Mouse (Mus musculus): ENCODE results near the gene Acox1. TPM values are rescaled to one million over a fixed set of nuclear protein-coding genes. Genes with fewer than 3 reads are reported as not detected.
A peak's percentile ranks its signal among the peaks of the same experiment; 100 is the strongest.

Gene Acox1
- polyA plus RNA-seq (2014; fragmentation: Nextera tagmentation; extraction: Ambion mirVana): 33.3 and 35.1 TPM in 2 replicates

DNA sequence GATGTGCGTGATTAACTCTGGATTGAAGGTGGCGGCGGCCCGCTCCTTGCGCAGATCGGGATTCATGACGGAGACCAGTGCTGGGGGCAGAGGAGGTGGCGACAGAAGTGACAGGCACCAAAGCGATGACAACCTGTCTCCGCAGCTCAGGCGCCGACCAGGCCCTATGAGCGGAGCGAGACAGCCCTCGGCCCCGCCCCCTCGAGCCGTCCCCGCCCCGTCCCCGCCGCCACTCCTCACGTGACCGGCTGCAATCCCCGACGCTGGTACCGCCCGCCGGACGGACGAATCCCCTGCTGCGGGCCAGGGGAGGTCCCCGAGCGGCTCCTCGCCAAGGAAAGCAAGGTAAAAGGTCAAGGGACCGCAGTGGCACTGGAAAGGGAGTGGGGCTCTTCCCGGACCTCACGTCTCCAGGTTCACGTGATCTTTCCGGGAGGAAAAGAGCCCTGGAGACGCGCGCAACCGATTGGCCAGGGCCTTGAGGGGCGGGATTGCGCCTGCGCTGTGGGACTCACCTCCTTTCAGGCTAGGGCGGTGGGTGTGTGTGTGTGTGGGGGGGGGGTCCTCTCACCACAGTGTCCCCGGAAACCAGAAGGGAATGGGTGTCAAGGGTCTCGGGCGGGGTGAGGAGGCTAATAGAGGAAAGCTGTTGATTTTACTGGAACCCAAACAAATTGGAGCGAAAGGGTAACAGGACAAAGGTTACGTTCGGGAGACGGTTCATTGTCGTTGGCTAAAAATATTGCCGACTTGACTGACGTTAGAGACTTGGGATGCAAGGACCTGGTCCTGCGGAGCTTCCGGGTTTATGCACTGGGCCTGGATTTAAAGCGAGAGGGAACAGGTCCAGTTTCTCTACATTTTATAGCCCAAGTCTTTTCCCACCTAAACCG lies at the start of gene Acox1, which contains the start of gene Ten1:
Gene Acox1, minus strand, starts transcription at position 407 of the 893 bp plus-strand sequence.
Gene Ten1, plus strand, starts transcription at position 217 of the 893 bp plus-strand sequence.
- Histone ChIP-seq H3K36me3 (ENCODE audit: control insufficient read depth, insufficient read depth, low read length) (peaks cover 9% of the 10 kb centered on the region; the same call in 1 of the 2 replicates), H3K4me2 (ENCODE audit: low read length) (peak within 1 kb of the TSS; percentile 57), H3K27ac (ENCODE audit: low read depth) (peak within 1 kb of the TSS; percentile 95), H3K9ac (ENCODE audit: low read length) (peak within 1 kb of the TSS; percentile 85), H3K4me3 (ENCODE audit: low read depth, low read length) (peak within 1 kb of the TSS; percentile 90), H3K4me1 (replicated peaks; ENCODE audit: control insufficient read depth, insufficient read depth, low read length) (0 out of 2 replicates have a peak, but pooled peaks cover 12% of the 10 kb centered on the region), H3K9me3 (ENCODE audit: control insufficient read depth, low read length) (no peaks in the 10 kb centered on the region), H3K27me3 (replicated peaks; ENCODE audit: control insufficient read depth, insufficient read depth, low read length) (no peaks in the 10 kb centered on the region)
- DNase-seq (ENCODE audit: low spot score): peak; percentile 97
- peak; percentile 98 for ATAC-seq (replicated peaks; ENCODE audit: low FRiP score, low TSS enrichment, low read depth)
- under 1% methylated on average over 62 of the region's 62 CpGs for WGBS

DNA sequence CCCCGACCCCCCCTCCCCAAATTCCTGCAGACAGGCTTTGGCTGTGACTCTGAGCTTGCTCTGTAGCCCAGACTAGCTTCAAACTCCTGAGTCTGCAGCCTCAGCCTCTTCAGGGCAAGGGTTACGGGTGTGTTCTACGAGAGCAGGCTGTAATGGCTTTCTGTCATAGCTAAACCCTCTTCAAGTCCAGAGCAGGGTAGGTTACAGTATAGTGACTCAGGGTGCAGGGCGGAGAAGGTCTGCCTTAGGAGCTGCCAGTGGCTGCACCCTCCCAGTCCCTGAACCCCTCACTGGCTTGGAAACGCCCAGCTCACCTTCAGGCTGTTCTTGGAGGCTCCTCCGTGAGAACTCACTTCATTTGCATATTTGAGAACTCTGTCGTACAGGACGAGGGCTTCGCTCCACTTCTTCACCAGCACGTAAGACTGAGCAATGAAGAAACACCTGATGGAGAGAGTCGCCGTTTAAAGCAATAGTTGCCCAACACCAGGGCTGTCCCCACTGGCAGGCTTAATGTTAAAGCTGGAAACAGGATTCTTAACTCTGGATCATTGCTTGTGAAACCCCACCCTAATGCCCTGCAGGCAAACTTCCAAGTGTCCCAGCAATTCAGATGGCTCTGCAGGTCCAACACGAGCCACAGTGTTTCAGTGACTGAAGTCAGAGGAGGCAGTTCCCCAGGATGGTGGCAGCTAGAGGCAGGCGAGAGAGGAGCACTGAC lies 48.8 kb upstream of the Acox1 start:
- Histone ChIP-seq H3K9me3 (ENCODE audit: control insufficient read depth, low read length) (no peaks in the 10 kb centered on the region), H3K27ac (ENCODE audit: low read depth) (no peak overlapping the region), H3K27me3 (replicated peaks; ENCODE audit: control insufficient read depth, insufficient read depth, low read length) (no peaks in the 10 kb centered on the region), H3K4me1 (replicated peaks; ENCODE audit: control insufficient read depth, insufficient read depth, low read length) (peaks cover 6% of the 10 kb centered on the region; the same call in 1 of the 2 replicates), H3K4me2 (ENCODE audit: low read length) (no peak overlapping the region), H3K4me3 (ENCODE audit: low read depth, low read length) (no peak overlapping the region), H3K36me3 (ENCODE audit: control insufficient read depth, insufficient read depth, low read length) (peaks cover 85% of the 10 kb centered on the region), H3K9ac (ENCODE audit: low read length) (no peak overlapping the region)
- ATAC-seq (replicated peaks; ENCODE audit: low FRiP score, low TSS enrichment, low read depth): no peak
- WGBS: 76% methylated on average over 14 of the region's 14 CpGs
- DNase-seq (ENCODE audit: low spot score): no peak

DNA sequence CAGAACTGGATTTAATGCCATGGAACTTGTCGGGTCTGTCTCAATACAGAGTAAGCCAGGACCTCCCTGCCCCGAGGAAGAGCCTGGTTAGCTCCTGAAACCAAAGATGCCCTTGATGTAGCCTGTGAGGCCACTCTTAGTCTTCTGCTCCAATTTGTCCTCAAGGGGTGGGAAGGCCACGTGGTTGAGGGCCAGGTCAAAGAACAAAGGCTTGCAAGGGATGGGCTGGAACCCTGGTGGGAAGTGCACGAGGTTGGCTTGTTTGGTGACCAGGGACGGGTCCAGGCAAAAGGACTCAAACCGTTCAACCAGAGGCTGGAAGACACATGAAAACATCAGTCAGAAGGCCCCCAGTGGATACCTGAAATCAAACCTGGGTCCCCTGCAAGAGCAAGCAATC lies 46.8 kb upstream of the Acox1 start:
- Histone ChIP-seq H3K4me2 (ENCODE audit: low read length) (no peak overlapping the region), H3K9me3 (ENCODE audit: control insufficient read depth, low read length) (no peaks in the 10 kb centered on the region), H3K27me3 (replicated peaks; ENCODE audit: control insufficient read depth, insufficient read depth, low read length) (no peaks in the 10 kb centered on the region), H3K36me3 (ENCODE audit: control insufficient read depth, insufficient read depth, low read length) (peaks cover 65% of the 10 kb centered on the region), H3K9ac (ENCODE audit: low read length) (no peak overlapping the region), H3K4me3 (ENCODE audit: low read depth, low read length) (no peak overlapping the region), H3K4me1 (replicated peaks; ENCODE audit: control insufficient read depth, insufficient read depth, low read length) (peaks cover 21% of the 10 kb centered on the region), H3K27ac (ENCODE audit: low read depth) (no peak overlapping the region)
- DNase-seq (ENCODE audit: low spot score): no peak
- ATAC-seq (replicated peaks; ENCODE audit: low FRiP score, low TSS enrichment, low read depth): no peak
- WGBS: 72% methylated on average over 6 of the region's 6 CpGs

DNA sequence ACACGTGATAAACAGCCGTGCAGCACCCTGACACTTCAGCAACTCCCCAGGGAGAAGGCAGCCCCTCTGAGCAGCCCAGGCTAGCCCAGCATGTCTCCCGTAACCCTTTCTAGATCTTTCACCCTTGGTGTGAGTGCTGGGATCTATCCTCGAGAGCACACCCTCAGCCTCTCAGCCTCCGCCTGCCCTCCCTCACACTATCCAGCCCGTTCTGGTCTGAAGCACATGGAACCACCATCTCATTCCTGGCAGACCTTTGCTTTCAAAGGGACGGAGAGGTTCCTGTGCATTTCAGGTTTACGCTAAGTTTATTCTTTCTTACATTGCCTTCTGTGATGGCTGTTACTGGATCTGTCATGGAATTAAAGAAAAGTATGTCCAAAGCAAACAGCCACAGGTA lies 45.7 kb upstream of the Acox1 start:
- H3K4me1 ChIP-seq (replicated peaks; ENCODE audit: control insufficient read depth, insufficient read depth, low read length): peaks cover 21% of the 10 kb centered on the region
- no peak overlapping the region for H3K9ac ChIP-seq (ENCODE audit: low read length)
- no peak for DNase-seq (ENCODE audit: low spot score)
- peaks cover 54% of the 10 kb centered on the region for H3K36me3 ChIP-seq (ENCODE audit: control insufficient read depth, insufficient read depth, low read length)
- WGBS: 50% methylated on average over 8 of the region's 8 CpGs
- no peak overlapping the region for H3K27ac ChIP-seq (ENCODE audit: low read depth)
- H3K4me3 ChIP-seq (ENCODE audit: low read depth, low read length): no peak overlapping the region
- H3K4me2 ChIP-seq (ENCODE audit: low read length): no peak overlapping the region
- H3K9me3 ChIP-seq (ENCODE audit: control insufficient read depth, low read length): no peaks in the 10 kb centered on the region
- no peak for ATAC-seq (replicated peaks; ENCODE audit: low FRiP score, low TSS enrichment, low read depth)
- H3K27me3 ChIP-seq (replicated peaks; ENCODE audit: control insufficient read depth, insufficient read depth, low read length): no peaks in the 10 kb centered on the region

DNA sequence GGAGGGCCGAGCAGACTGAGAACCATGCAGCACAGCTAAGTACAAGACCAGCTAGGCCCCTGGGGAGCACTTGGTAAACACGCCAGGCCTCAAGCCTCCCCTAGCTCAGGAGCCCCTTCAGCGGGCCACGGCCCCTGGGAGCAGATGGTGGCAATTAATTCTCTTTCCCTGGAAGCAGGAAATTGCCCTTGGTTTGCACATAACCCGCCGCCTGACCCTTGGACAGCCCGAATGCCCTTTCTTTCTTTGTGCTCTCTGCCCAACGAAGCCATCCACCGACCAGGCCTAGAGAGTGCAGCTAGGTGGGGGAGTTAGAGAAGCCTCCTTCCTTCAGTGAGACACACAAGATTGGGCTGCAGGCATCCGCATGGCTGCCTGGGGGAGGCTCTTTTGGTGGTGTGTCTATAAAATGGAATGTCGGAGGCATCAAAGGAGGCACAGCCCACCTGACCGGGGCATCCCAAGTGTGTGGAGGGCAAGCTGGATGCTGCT lies 42.9 kb upstream of the Acox1 start:
- peaks cover 26% of the 10 kb centered on the region for H3K36me3 ChIP-seq (ENCODE audit: control insufficient read depth, insufficient read depth, low read length)
- peak; percentile 70 for DNase-seq (ENCODE audit: low spot score)

DNA sequence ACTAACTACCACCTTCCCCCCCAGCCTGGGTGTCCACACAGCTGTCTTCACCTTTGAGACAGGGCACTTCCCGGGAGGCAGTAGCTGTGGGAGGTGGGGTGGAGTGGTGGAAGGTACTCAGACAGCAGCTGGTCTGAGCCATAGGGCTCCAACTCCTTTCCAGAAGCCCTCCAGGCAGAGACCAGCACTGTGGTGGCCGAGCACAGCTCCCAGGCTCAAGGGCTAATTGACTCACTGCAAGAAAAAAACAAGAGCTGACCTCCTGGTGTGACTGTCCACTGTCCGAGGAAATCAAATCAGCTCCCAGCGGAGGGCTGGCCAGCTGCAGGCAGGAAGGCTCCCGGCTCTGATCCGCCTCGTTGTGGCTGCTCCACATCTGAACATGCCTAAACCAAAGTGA lies 41.0 kb upstream of the Acox1 start:
- DNase-seq (ENCODE audit: low spot score): no peak
- Histone ChIP-seq H3K27ac (ENCODE audit: low read depth) (no peak overlapping the region), H3K4me1 (replicated peaks; ENCODE audit: control insufficient read depth, insufficient read depth, low read length) (peaks cover 21% of the 10 kb centered on the region), H3K4me3 (ENCODE audit: low read depth, low read length) (no peak overlapping the region), H3K9ac (ENCODE audit: low read length) (no peak overlapping the region), H3K4me2 (ENCODE audit: low read length) (no peak overlapping the region), H3K27me3 (replicated peaks; ENCODE audit: control insufficient read depth, insufficient read depth, low read length) (no peaks in the 10 kb centered on the region), H3K36me3 (ENCODE audit: control insufficient read depth, insufficient read depth, low read length) (peaks cover 6% of the 10 kb centered on the region; the same call in 1 of the 2 replicates), H3K9me3 (ENCODE audit: control insufficient read depth, low read length) (no peaks in the 10 kb centered on the region)
- no peak for ATAC-seq (replicated peaks; ENCODE audit: low FRiP score, low TSS enrichment, low read depth)
- WGBS: 42% methylated on average over 7 of the region's 7 CpGs

More for the DNA sequence above, 42.9 kb upstream of the Acox1 start:
- 22% methylated on average over 12 of the region's 12 CpGs for WGBS
- Histone ChIP-seq H3K9ac (ENCODE audit: low read length) (no peak overlapping the region), H3K9me3 (ENCODE audit: control insufficient read depth, low read length) (no peaks in the 10 kb centered on the region), H3K4me1 (replicated peaks; ENCODE audit: control insufficient read depth, insufficient read depth, low read length) (peaks cover 21% of the 10 kb centered on the region), H3K4me2 (ENCODE audit: low read length) (no peak overlapping the region), H3K27me3 (replicated peaks; ENCODE audit: control insufficient read depth, insufficient read depth, low read length) (no peaks in the 10 kb centered on the region), H3K27ac (ENCODE audit: low read depth) (peak overlapping the region; percentile 73), H3K4me3 (ENCODE audit: low read depth, low read length) (no peak overlapping the region)
- ATAC-seq (replicated peaks; ENCODE audit: low FRiP score, low TSS enrichment, low read depth): 0 out of 2 replicates have a peak, but pooled peaks have one; percentile 6

DNA sequence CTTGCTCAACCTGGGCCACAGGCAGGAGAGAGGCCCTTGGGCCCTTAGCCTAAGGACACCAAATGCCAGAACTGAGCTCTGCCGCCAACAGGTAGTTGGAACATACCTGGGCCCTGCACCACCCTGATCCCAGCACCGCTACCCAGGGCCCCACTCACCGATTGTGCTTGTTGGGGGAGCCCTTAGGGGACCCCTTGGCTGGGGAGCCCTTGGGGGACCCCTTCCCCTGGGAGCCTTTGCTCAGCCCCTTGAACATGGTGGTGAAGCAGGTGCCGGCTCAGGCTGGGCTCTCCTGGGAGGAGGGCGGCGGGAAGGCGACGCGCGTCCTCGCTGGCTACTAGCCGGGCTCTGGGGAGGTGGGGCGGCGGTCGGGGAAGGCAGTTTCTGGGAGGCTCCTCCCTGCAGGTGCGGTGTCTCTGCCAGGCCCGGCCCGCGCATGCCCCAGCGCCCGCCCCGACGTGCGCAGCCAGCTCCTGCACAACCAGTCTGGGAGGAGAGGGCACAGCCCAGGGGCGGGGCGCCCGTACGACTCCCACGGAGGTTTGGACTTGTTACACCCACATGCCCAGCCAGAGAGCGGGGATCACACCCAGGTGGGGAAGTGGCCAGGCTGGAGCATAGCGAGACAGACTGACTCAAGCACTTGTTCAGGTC lies 39.0 kb upstream of the Acox1 start, which contains the start of gene Evpl:
Gene Evpl, minus strand, starts transcription at position 336 of the 654 bp plus-strand sequence.
- Histone ChIP-seq H3K27ac (ENCODE audit: low read depth) (no peak within 1 kb of the TSS), H3K36me3 (ENCODE audit: control insufficient read depth, insufficient read depth, low read length) (no peaks in the 10 kb centered on the region), H3K4me1 (replicated peaks; ENCODE audit: control insufficient read depth, insufficient read depth, low read length) (peaks cover 17% of the 10 kb centered on the region), H3K4me2 (ENCODE audit: low read length) (peak within 1 kb of the TSS; percentile 43), H3K4me3 (ENCODE audit: low read depth, low read length) (peak within 1 kb of the TSS; percentile 8), H3K9me3 (ENCODE audit: control insufficient read depth, low read length) (no peaks in the 10 kb centered on the region), H3K27me3 (replicated peaks; ENCODE audit: control insufficient read depth, insufficient read depth, low read length) (no peaks in the 10 kb centered on the region), H3K9ac (ENCODE audit: low read length) (peak within 1 kb of the TSS; percentile 2; the same call in 1 of the 2 replicates)
- DNase-seq (ENCODE audit: low spot score) (peak; percentile 77), ATAC-seq (replicated peaks; ENCODE audit: low FRiP score, low TSS enrichment, low read depth) (peak; percentile 69)
- WGBS: 13% methylated on average over 24 of the region's 31 CpGs

DNA sequence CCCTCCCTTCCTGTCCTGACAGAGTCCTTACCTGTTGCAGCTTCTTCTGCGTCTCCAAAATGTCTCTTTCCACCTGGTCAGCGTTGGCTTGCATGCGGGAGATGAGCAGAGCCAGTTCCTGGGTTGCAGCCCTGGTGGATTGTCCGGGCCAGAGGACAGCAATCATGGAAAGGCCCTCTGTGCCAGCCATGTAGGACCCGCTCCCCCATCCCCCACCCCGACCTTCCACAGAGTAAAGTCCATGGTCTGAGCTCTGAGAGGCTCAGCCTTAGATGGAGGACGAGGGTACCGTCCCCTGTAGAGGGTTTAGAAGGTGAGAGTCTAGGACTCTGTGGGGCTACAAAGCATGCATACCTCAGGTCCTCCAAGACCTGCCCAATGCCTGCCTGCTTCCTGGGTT lies 36.1 kb upstream of the Acox1 start:
- Histone ChIP-seq H3K36me3 (ENCODE audit: control insufficient read depth, insufficient read depth, low read length) (no peaks in the 10 kb centered on the region), H3K4me1 (replicated peaks; ENCODE audit: control insufficient read depth, insufficient read depth, low read length) (0 out of 2 replicates have a peak, but pooled peaks cover 6% of the 10 kb centered on the region), H3K27ac (ENCODE audit: low read depth) (no peak overlapping the region), H3K9ac (ENCODE audit: low read length) (no peak overlapping the region), H3K9me3 (ENCODE audit: control insufficient read depth, low read length) (no peaks in the 10 kb centered on the region), H3K4me3 (ENCODE audit: low read depth, low read length) (no peak overlapping the region), H3K4me2 (ENCODE audit: low read length) (no peak overlapping the region), H3K27me3 (replicated peaks; ENCODE audit: control insufficient read depth, insufficient read depth, low read length) (no peaks in the 10 kb centered on the region)
- no peak for ATAC-seq (replicated peaks; ENCODE audit: low FRiP score, low TSS enrichment, low read depth)
- WGBS: 85% methylated on average over 8 of the region's 8 CpGs
- no peak for DNase-seq (ENCODE audit: low spot score)

Measured in intestine, embryonic 14.5 days (tissue).